ENCODE assay signal across 8 mouse cellular contexts in genomic region chrX:151045850-151046249, GRCm38 (mm10). TPM values are rescaled to one million over a fixed set of nuclear protein-coding genes. Genes with fewer than 3 reads are reported as not detected.
DNase-seq lines count a peak whose midpoint lies in the region; ATAC-seq and TF ChIP-seq lines count a peak whose summit lies in the region.

TSS of gene Fgd1 (plus strand) at chrX:151046150.

- ATAC-seq in forebrain, embryonic 13.5 days, result no peak
- ATAC-seq in cerebellum, adult (ENCODE audit: insufficient number of reproducible peaks, low FRiP score, low TSS enrichment), result no peak

- 96% methylated on average over 8 of the region's 8 CpGs for WGBS in forebrain, embryonic 13.5 days
- WGBS in small intestine, adult 2 months, result 92% methylated on average over 8 of the region's 8 CpGs

- peaks cover 3% of the 10 kb centered on the region for H3K79me3 ChIP-seq in C2C12 (ENCODE audit: low read depth)

- H3K9me3 ChIP-seq in forebrain, embryonic 13.5 days (replicated peaks), result no peaks in the 10 kb centered on the region

- intact Hi-C loops in left cerebral cortex, postnatal 25 days (cut with DNase I), result loop anchor here (2.0 to 5.0 kb wide), 2 partner anchors 29 to 41 kb away; partner anchors contain the start of gene Gnl3l

- DNase-seq in frontal cortex, adult 2 months (ENCODE audit: extremely low spot score in 1 of 2, low spot score in 1 of 2), result no peak
- DNase-seq in frontal cortex, postnatal 10 days (ENCODE audit: low spot score in 2 of 2), result no peak
- no peak for DNase-seq in left cerebral cortex, postnatal 25 days (ENCODE audit: low spot score in 2 of 2)
- DNase-seq in urinary bladder, adult 2 months (ENCODE audit: low spot score), result no peak

- H3K36me3 ChIP-seq in C2C12 (ENCODE audit: control insufficient read depth, insufficient read depth), result no peaks in the 10 kb centered on the region
- H3K36me3 ChIP-seq in forebrain, embryonic 13.5 days (ENCODE audit: poor library complexity, severe bottlenecking), result no peaks in the 10 kb centered on the region
- H3K36me3 ChIP-seq in small intestine, adult 2 months (ENCODE audit: control insufficient read depth, insufficient read depth, low read length), result no peaks in the 10 kb centered on the region

- H3K79me2 ChIP-seq in C2C12 (ENCODE audit: control insufficient read depth, insufficient read depth), result peaks cover 20% of the 10 kb centered on the region

- peak within 1 kb of the TSS; percentile 94 for H3K27ac ChIP-seq in forebrain, embryonic 13.5 days
- H3K27ac ChIP-seq in small intestine, adult 2 months (ENCODE audit: insufficient read depth, low read depth, low read length), result no peak within 1 kb of the TSS

- peak within 1 kb of the TSS; percentile 37 for H3K4me3 ChIP-seq in C2C12 (ENCODE audit: insufficient read depth, poor library complexity, severe bottlenecking)
- H3K4me3 ChIP-seq in forebrain, embryonic 13.5 days, result peak within 1 kb of the TSS; percentile 64
- peak within 1 kb of the TSS; percentile 74 for H3K4me3 ChIP-seq in small intestine, adult 2 months (ENCODE audit: low read depth, low read length)

- no peak for TF ChIP-seq POLR2A in small intestine, adult 2 months (IDR thresholded peaks at IDR 0.05; ENCODE audit: low read depth, low read length)

- H3K4me2 ChIP-seq in forebrain, embryonic 13.5 days, result peak within 1 kb of the TSS; percentile 70

- no peaks in the 10 kb centered on the region for H3K27me3 ChIP-seq in C2C12 (ENCODE audit: control insufficient read depth, insufficient read depth, insufficient read length)
- H3K27me3 ChIP-seq in forebrain, embryonic 13.5 days, result no peaks in the 10 kb centered on the region
- H3K27me3 ChIP-seq in small intestine, adult 2 months (ENCODE audit: control insufficient read depth, insufficient read depth, low read length), result no peaks in the 10 kb centered on the region

- H3ac ChIP-seq in C2C12 (ENCODE audit: control insufficient read depth, insufficient read length, low read depth), result peak within 1 kb of the TSS; percentile 89

- H3K9ac ChIP-seq in forebrain, embryonic 13.5 days, result peak within 1 kb of the TSS; percentile 88

- TF ChIP-seq CTCF in C2C12 (IDR thresholded peaks at IDR 0.05; ENCODE audit: control insufficient read depth, insufficient read depth, insufficient read length), result no peak
- TF ChIP-seq CTCF in small intestine, adult 2 months (IDR thresholded peaks at IDR 0.05; ENCODE audit: extremely low read depth, insufficient read length, insufficient replicate concordance, low read depth, low read length), result no peak

- peaks cover 28% of the 10 kb centered on the region for H3K4me1 ChIP-seq in forebrain, embryonic 13.5 days
- no peaks in the 10 kb centered on the region for H3K4me1 ChIP-seq in small intestine, adult 2 months (ENCODE audit: control insufficient read depth, insufficient read depth, insufficient read length, low read length)

TF ChIP-seq in C2C12, 6 proteins besides CTCF, POLR2A, EP300 and RAD21:
- TF ChIP-seq USF1 (IDR thresholded peaks at IDR 0.05; ENCODE audit: low read depth) (no peak), FOSL1 (IDR thresholded peaks at IDR 0.05; ENCODE audit: insufficient read depth, low read length, poor library complexity, severe bottlenecking) (no peak), MYOG (IDR thresholded peaks at IDR 0.05; ENCODE audit: control insufficient read depth, extremely low read depth, insufficient read length) (no peak), MYOD1 (IDR thresholded peaks at IDR 0.05; ENCODE audit: control insufficient read depth, insufficient read length, low read depth) (no peak), MAX (IDR thresholded peaks at IDR 0.05) (no peak), CEBPB (IDR thresholded peaks at IDR 0.05; ENCODE audit: low read depth) (no peak)

RNA-seq across cellular contexts. Expression of gene Fgd1, which starts in this region (rescaled TPM):
- 16.5 and 18.4 TPM in 2 replicates for polyA plus RNA-seq in frontal cortex, adult 2 months (2012; rRNA removed)
- 13.9 TPM for polyA plus RNA-seq in C2C12 (2012; fragmentation: generic; extraction: Trizol)
- 9.2 and 11.0 TPM in 2 replicates for polyA plus RNA-seq in forebrain, embryonic 13.5 days (2015; fragmentation: Nextera tagmentation; extraction: Ambion mirVana)
- total RNA-seq in left cerebral cortex, postnatal 25 days (2021), result 10 to 100 TPM; 18.0 to 20.4 TPM
- 1.7 and 2.3 TPM in 2 replicates for polyA plus RNA-seq in small intestine, adult 2 months (2012; rRNA removed)
- polyA plus RNA-seq in urinary bladder, adult 2 months (2012; rRNA removed), result 8.5 and 11.5 TPM in 2 replicates
